Mouse (Mus musculus): ENCODE data around the gene Tmem63c. TPM values are rescaled to one million over a fixed set of nuclear protein-coding genes. Genes with fewer than 3 reads are reported as not detected.
A peak's percentile ranks its signal among the peaks of the same experiment; 100 is the strongest.

The Tmem63c gene
- polyA plus RNA-seq, 1 experiment from 2014 or later, result 7.0 TPM

GRCm38 (mm10) chr12:87002815-87003214, 18.3 kb upstream of the Tmem63c start:
- Histone ChIP-seq H3K36me3 (no peaks in the 10 kb centered on the region), H3K27me3 (no peaks in the 10 kb centered on the region), H3K4me2 (replicated peaks) (no peak overlapping the region), H3K4me3 (no peak overlapping the region), H3K9ac (replicated peaks) (no peak overlapping the region), H3K9me3 (no peaks in the 10 kb centered on the region), H3K27ac (replicated peaks) (no peak overlapping the region), H3K4me1 (peaks cover 7% of the 10 kb centered on the region)
- 78% methylated on average over 7 of the region's 7 CpGs for WGBS
- ATAC-seq (replicated peaks), result no peak

- WGBS, result 67% methylated on average over 3 of the region's 3 CpGs
- no peak overlapping the region for H3K4me2 ChIP-seq (replicated peaks)
- H3K4me3 ChIP-seq, result no peak overlapping the region
- no peaks in the 10 kb centered on the region for H3K9me3 ChIP-seq
- ATAC-seq (replicated peaks), result no peak
- H3K4me1 ChIP-seq, result peaks cover 7% of the 10 kb centered on the region
- H3K27ac ChIP-seq (replicated peaks), result no peak overlapping the region
- no peaks in the 10 kb centered on the region for H3K27me3 ChIP-seq
- no peaks in the 10 kb centered on the region for H3K36me3 ChIP-seq
- no peak overlapping the region for H3K9ac ChIP-seq (replicated peaks)
Observed at GRCm38 (mm10) chr12:87003606-87004005, 17.5 kb upstream of the Tmem63c start.

- no peak for ATAC-seq (replicated peaks)
- Histone ChIP-seq H3K36me3 (no peaks in the 10 kb centered on the region), H3K9me3 (no peaks in the 10 kb centered on the region), H3K4me1 (peaks cover 11% of the 10 kb centered on the region), H3K27me3 (no peaks in the 10 kb centered on the region), H3K27ac (replicated peaks) (no peak overlapping the region), H3K4me2 (replicated peaks) (no peak overlapping the region), H3K4me3 (no peak overlapping the region), H3K9ac (replicated peaks) (no peak overlapping the region)
- 85% methylated on average over 4 of the region's 4 CpGs for WGBS
Observed at GRCm38 (mm10) chr12:87004596-87004995, 16.5 kb upstream of the Tmem63c start.

GRCm38 (mm10) chr12:87017041-87017440, 4.1 kb upstream of the Tmem63c start:
- H3K9ac ChIP-seq (replicated peaks), result no peak overlapping the region

GRCm38 (mm10) chr12:87018756-87019155, 2.4 kb upstream of the Tmem63c start:
- Histone ChIP-seq H3K27ac (replicated peaks) (no peak overlapping the region), H3K9ac (replicated peaks) (no peak overlapping the region), H3K9me3 (no peaks in the 10 kb centered on the region), H3K4me1 (no peaks in the 10 kb centered on the region), H3K4me2 (replicated peaks) (no peak overlapping the region), H3K4me3 (no peak overlapping the region), H3K27me3 (no peaks in the 10 kb centered on the region), H3K36me3 (no peaks in the 10 kb centered on the region)
- 87% methylated on average over 2 of the region's 2 CpGs for WGBS
- no peak for ATAC-seq (replicated peaks)

More at GRCm38 (mm10) chr12:87017041-87017440, 4.1 kb upstream of the Tmem63c start:
- H3K36me3 ChIP-seq, result no peaks in the 10 kb centered on the region
- 48% methylated on average over 3 of the region's 3 CpGs for WGBS
- no peak overlapping the region for H3K27ac ChIP-seq (replicated peaks)
- no peak overlapping the region for H3K4me2 ChIP-seq (replicated peaks)
- no peak for ATAC-seq (replicated peaks)
- no peaks in the 10 kb centered on the region for H3K4me1 ChIP-seq
- no peaks in the 10 kb centered on the region for H3K27me3 ChIP-seq
- no peak overlapping the region for H3K4me3 ChIP-seq
- no peaks in the 10 kb centered on the region for H3K9me3 ChIP-seq

GRCm38 (mm10) chr12:87022006-87022405, 866 bp downstream of the Tmem63c start:
- H3K4me2 ChIP-seq (replicated peaks), result no peak overlapping the region

GRCm38 (mm10) chr12:87023456-87023855, 2.3 kb downstream of the Tmem63c start:
- no peak overlapping the region for H3K4me3 ChIP-seq
- ATAC-seq (replicated peaks), result no peak
- H3K9ac ChIP-seq (replicated peaks), result no peak overlapping the region
- H3K27ac ChIP-seq (replicated peaks), result no peak overlapping the region
- peaks cover 10% of the 10 kb centered on the region; the same call in 1 of the 2 replicates for H3K4me1 ChIP-seq
- WGBS, result 63% methylated on average over 3 of the region's 3 CpGs
- H3K4me2 ChIP-seq (replicated peaks), result no peak overlapping the region
- H3K9me3 ChIP-seq, result no peaks in the 10 kb centered on the region
- no peaks in the 10 kb centered on the region for H3K36me3 ChIP-seq
- no peaks in the 10 kb centered on the region for H3K27me3 ChIP-seq

More at GRCm38 (mm10) chr12:87022006-87022405, 866 bp downstream of the Tmem63c start:
- Histone ChIP-seq H3K9ac (replicated peaks) (no peak overlapping the region), H3K4me1 (peaks cover 10% of the 10 kb centered on the region; the same call in 1 of the 2 replicates), H3K4me3 (no peak overlapping the region), H3K27me3 (no peaks in the 10 kb centered on the region), H3K27ac (replicated peaks) (no peak overlapping the region), H3K9me3 (no peaks in the 10 kb centered on the region), H3K36me3 (no peaks in the 10 kb centered on the region)
- WGBS, result 84% methylated on average over 2 of the region's 2 CpGs
- no peak for ATAC-seq (replicated peaks)

GRCm38 (mm10) chr12:87026109-87026870, 5.2 kb downstream of the Tmem63c start:
- H3K9ac ChIP-seq (replicated peaks), result peak overlapping the region; percentile 60
- H3K4me3 ChIP-seq, result peak overlapping the region; percentile 50
- H3K4me2 ChIP-seq (replicated peaks), result peak overlapping the region; percentile 56
- no peaks in the 10 kb centered on the region for H3K9me3 ChIP-seq
- peaks cover 10% of the 10 kb centered on the region; the same call in 1 of the 2 replicates for H3K4me1 ChIP-seq
- peak; percentile 71 for ATAC-seq (replicated peaks)
- no peaks in the 10 kb centered on the region for H3K27me3 ChIP-seq
- no peaks in the 10 kb centered on the region for H3K36me3 ChIP-seq
- 4% methylated on average over 30 of the region's 30 CpGs for WGBS
- H3K27ac ChIP-seq (replicated peaks), result peak overlapping the region; percentile 61

GRCm38 (mm10) chr12:87026871-87027240, 5.7 kb downstream of the Tmem63c start:
- no peak; the same call in 1 of the 2 replicates for ATAC-seq (replicated peaks)
- Histone ChIP-seq H3K4me1 (peaks cover 10% of the 10 kb centered on the region; the same call in 1 of the 2 replicates), H3K9me3 (no peaks in the 10 kb centered on the region), H3K27me3 (no peaks in the 10 kb centered on the region), H3K9ac (replicated peaks) (peak overlapping the region; percentile 60), H3K4me2 (replicated peaks) (peak overlapping the region; percentile 56), H3K27ac (replicated peaks) (no peak overlapping the region), H3K4me3 (peak overlapping the region; percentile 50), H3K36me3 (no peaks in the 10 kb centered on the region)
- WGBS, result 13% methylated on average over 8 of the region's 8 CpGs

- Histone ChIP-seq H3K4me3 (peak overlapping the region; percentile 50), H3K9ac (replicated peaks) (0 out of 2 replicates have a peak overlapping the region, but pooled peaks have one; percentile 60), H3K9me3 (no peaks in the 10 kb centered on the region), H3K36me3 (no peaks in the 10 kb centered on the region), H3K27me3 (no peaks in the 10 kb centered on the region), H3K4me2 (replicated peaks) (peak overlapping the region; percentile 56), H3K4me1 (peaks cover 10% of the 10 kb centered on the region; the same call in 1 of the 2 replicates), H3K27ac (replicated peaks) (no peak overlapping the region)
- no peak for ATAC-seq (replicated peaks)
- WGBS, result 58% methylated on average over 5 of the region's 5 CpGs
Observed at GRCm38 (mm10) chr12:87027391-87027790, 6.3 kb downstream of the Tmem63c start.

- no peak overlapping the region for H3K27ac ChIP-seq (replicated peaks)
- H3K36me3 ChIP-seq, result no peaks in the 10 kb centered on the region
- H3K4me2 ChIP-seq (replicated peaks), result no peak overlapping the region
- no peak for ATAC-seq (replicated peaks)
- no peak overlapping the region for H3K4me3 ChIP-seq
- no peak overlapping the region for H3K9ac ChIP-seq (replicated peaks)
- no peaks in the 10 kb centered on the region for H3K27me3 ChIP-seq
- no peaks in the 10 kb centered on the region for H3K9me3 ChIP-seq
- H3K4me1 ChIP-seq, result peaks cover 10% of the 10 kb centered on the region; the same call in 1 of the 2 replicates
- 78% methylated on average over 2 of the region's 2 CpGs for WGBS
Observed at GRCm38 (mm10) chr12:87028068-87028467, 6.9 kb downstream of the Tmem63c start.

- 77% methylated on average over 5 of the region's 5 CpGs for WGBS
- Histone ChIP-seq H3K9ac (replicated peaks) (no peak overlapping the region), H3K9me3 (no peaks in the 10 kb centered on the region), H3K27ac (replicated peaks) (no peak overlapping the region), H3K4me3 (no peak overlapping the region), H3K36me3 (no peaks in the 10 kb centered on the region), H3K4me2 (replicated peaks) (no peak overlapping the region), H3K4me1 (peaks cover 10% of the 10 kb centered on the region; the same call in 1 of the 2 replicates), H3K27me3 (no peaks in the 10 kb centered on the region)
- ATAC-seq (replicated peaks), result no peak
Observed at GRCm38 (mm10) chr12:87029251-87029976, 8.3 kb downstream of the Tmem63c start.

All from forebrain, embryonic 15.5 days (tissue).